Mouse (Mus musculus): ENCODE measurements around the gene Oprl1. TPM values are rescaled to one million over a fixed set of nuclear protein-coding genes. Genes with fewer than 3 reads are reported as not detected.

Oprl1 gene
- polyA plus RNA-seq (2012; rRNA removed) (0.11 and 0.21 TPM in 2 replicates), polyA plus RNA-seq (2014; fragmentation: Nextera tagmentation; extraction: Ambion mirVana) (0.06 TPM in 1 of 2 replicates, not detected in the other)

- Histone ChIP-seq H3K4me2 (ENCODE audit: low read depth) (no peak within 1 kb of the TSS), H3K4me3 (ENCODE audit: insufficient read depth in 1 of 2, low read depth in 2 of 2, low read length in 2 of 2) (0 out of 4 replicates have a peak within 1 kb of the TSS, but pooled peaks of 1 of the 2 experiments have one; percentile 22), H3K4me1 (replicated peaks; ENCODE audit: control insufficient read depth in 2 of 2, insufficient read depth in 2 of 2, low read length in 1 of 2) (0 out of 4 replicates have a peak, but pooled peaks cover 0 to 5% of the 10 kb centered on the region in 2 experiments), H3K9me3 (ENCODE audit: control insufficient read depth, low read length) (no peaks in the 10 kb centered on the region), H3K9ac (replicated peaks) (no peak within 1 kb of the TSS), H3K27me3 (ENCODE audit: control insufficient read depth, insufficient read depth, low read length) (no peaks in the 10 kb centered on the region), H3K27ac (no peak within 1 kb of the TSS), H3K36me3 (replicated peaks; ENCODE audit: control insufficient read depth, insufficient read depth, low read depth) (no peaks in the 10 kb centered on the region)
- ATAC-seq (ENCODE audit: insufficient read depth) (no peak), DNase-seq (ENCODE audit: low read depth in 3 of 3, low spot score in 3 of 3) (no peak)
- whole genome bisulfite sequencing (ENCODE audit: insufficient replicate concordance), result 3% methylated on average over 7 of the region's 7 CpGs
- TF ChIP-seq EP300 (IDR thresholded peaks at IDR 0.05; ENCODE audit: low read depth), result no peak
- TF ChIP-seq CTCF (IDR thresholded peaks at IDR 0.05; ENCODE audit: low read depth), result no peak
Observed at GRCm38 (mm10) chr2:181714903-181715326, at the start of gene Oprl1. TSS of gene Oprl1 (plus strand) at chr2:181715016.

GRCm38 (mm10) chr2:181670285-181670912 lies 44.4 kb upstream of the Oprl1 start:
- TF ChIP-seq CTCF (IDR thresholded peaks at IDR 0.05; ENCODE audit: low read depth), result no peak
- TF ChIP-seq EP300 (IDR thresholded peaks at IDR 0.05; ENCODE audit: low read depth), result no peak
- H3K4me2 ChIP-seq (ENCODE audit: low read depth), result peak overlapping the region; percentile 24
- no peaks in the 10 kb centered on the region for H3K4me1 ChIP-seq (replicated peaks; ENCODE audit: control insufficient read depth in 2 of 2, insufficient read depth in 2 of 2, low read length in 1 of 2)
- no peak for DNase-seq (ENCODE audit: low read depth in 3 of 3, low spot score in 3 of 3)
- H3K4me3 ChIP-seq (ENCODE audit: insufficient read depth in 1 of 2, low read depth in 2 of 2, low read length in 2 of 2), result peak overlapping the region; percentile 15 to 37
- no peaks in the 10 kb centered on the region for H3K36me3 ChIP-seq (replicated peaks; ENCODE audit: control insufficient read depth, insufficient read depth, low read depth)
- no peaks in the 10 kb centered on the region for H3K9me3 ChIP-seq (ENCODE audit: control insufficient read depth, low read length)
- peaks cover 45% of the 10 kb centered on the region for H3K27me3 ChIP-seq (ENCODE audit: control insufficient read depth, insufficient read depth, low read length)
- 5% methylated on average over 55 of the region's 56 CpGs for WGBS (ENCODE audit: insufficient replicate concordance)
- ATAC-seq (ENCODE audit: insufficient read depth), result no peak
- no peak overlapping the region for H3K27ac ChIP-seq
- no peak overlapping the region for H3K9ac ChIP-seq (replicated peaks)

DNA sequence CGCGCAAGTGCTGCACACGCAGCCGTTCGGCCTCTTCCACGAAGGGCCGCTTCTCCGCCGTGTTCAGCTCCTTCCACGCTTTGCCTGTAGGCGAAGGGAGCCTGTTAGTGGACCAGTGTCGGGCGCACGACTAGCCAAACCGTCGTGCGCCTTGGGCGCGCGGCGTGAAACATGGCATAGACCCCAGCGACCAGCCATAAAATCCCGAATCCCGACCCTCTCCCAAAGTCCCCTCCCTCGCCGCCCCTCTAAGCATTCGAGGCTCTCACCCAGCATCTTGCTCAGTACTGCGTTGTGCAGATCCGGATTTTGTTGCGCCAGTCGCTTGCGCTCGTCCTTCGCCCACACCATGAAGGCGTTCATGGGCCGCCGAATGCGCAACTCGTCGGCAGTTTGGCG lies 43.9 kb upstream of the Oprl1 start:
- no peak for DNase-seq (ENCODE audit: low read depth in 3 of 3, low spot score in 3 of 3)
- no peak for TF ChIP-seq EP300 (IDR thresholded peaks at IDR 0.05; ENCODE audit: low read depth)
- TF ChIP-seq CTCF (IDR thresholded peaks at IDR 0.05; ENCODE audit: low read depth), result no peak
- H3K27me3 ChIP-seq (ENCODE audit: control insufficient read depth, insufficient read depth, low read length), result peaks cover 45% of the 10 kb centered on the region
- H3K9ac ChIP-seq (replicated peaks), result no peak overlapping the region
- H3K36me3 ChIP-seq (replicated peaks; ENCODE audit: control insufficient read depth, insufficient read depth, low read depth), result no peaks in the 10 kb centered on the region
- H3K4me3 ChIP-seq (ENCODE audit: insufficient read depth in 1 of 2, low read depth in 2 of 2, low read length in 2 of 2), result peak overlapping the region; percentile 15 to 37
- peaks cover 0 to 4% of the 10 kb centered on the region in 2 experiments; a peak in 3 of 4 replicates for H3K4me1 ChIP-seq (replicated peaks; ENCODE audit: control insufficient read depth in 2 of 2, insufficient read depth in 2 of 2, low read length in 1 of 2)
- H3K4me2 ChIP-seq (ENCODE audit: low read depth), result peak overlapping the region; percentile 24
- no peak overlapping the region for H3K27ac ChIP-seq
- WGBS (ENCODE audit: insufficient replicate concordance), result 2% methylated on average over 41 of the region's 41 CpGs
- no peaks in the 10 kb centered on the region for H3K9me3 ChIP-seq (ENCODE audit: control insufficient read depth, low read length)
- ATAC-seq (ENCODE audit: insufficient read depth), result no peak

DNA sequence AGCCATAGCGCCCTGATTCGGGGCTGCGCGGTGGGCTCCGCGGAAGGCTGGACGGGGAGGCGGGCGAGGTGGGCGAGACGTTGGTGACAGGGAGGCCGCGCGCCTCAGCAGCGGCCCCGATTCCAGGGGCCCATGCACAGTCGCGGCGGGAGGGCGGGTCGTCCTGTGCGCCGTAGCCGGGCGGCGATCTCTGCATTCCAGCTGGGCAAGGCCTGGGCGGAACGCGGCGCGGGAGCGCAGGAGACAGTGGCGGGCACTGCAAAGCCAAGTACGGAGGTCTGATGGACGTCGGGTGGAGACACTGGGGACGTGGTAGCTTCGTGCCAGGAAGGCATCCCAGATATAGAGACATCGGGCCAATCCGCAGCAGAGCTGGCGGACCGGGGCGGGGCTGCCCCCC lies 43.5 kb upstream of the Oprl1 start, which contains the start of gene Sox18:
Gene Sox18, minus strand, starts transcription at position 315 of the 400 bp plus-strand sequence.
- no peak for TF ChIP-seq EP300 (IDR thresholded peaks at IDR 0.05; ENCODE audit: low read depth)
- no peak for TF ChIP-seq CTCF (IDR thresholded peaks at IDR 0.05; ENCODE audit: low read depth)
- Histone ChIP-seq H3K4me2 (ENCODE audit: low read depth) (peak within 1 kb of the TSS; percentile 24), H3K4me3 (ENCODE audit: insufficient read depth in 1 of 2, low read depth in 2 of 2, low read length in 2 of 2) (peak within 1 kb of the TSS; percentile 15 to 37), H3K36me3 (replicated peaks; ENCODE audit: control insufficient read depth, insufficient read depth, low read depth) (no peaks in the 10 kb centered on the region), H3K27ac (no peak within 1 kb of the TSS), H3K27me3 (ENCODE audit: control insufficient read depth, insufficient read depth, low read length) (peaks cover 45% of the 10 kb centered on the region), H3K4me1 (replicated peaks; ENCODE audit: control insufficient read depth in 2 of 2, insufficient read depth in 2 of 2, low read length in 1 of 2) (peaks cover 0 to 4% of the 10 kb centered on the region in 2 experiments; a peak in 3 of 4 replicates), H3K9ac (replicated peaks) (no peak within 1 kb of the TSS), H3K9me3 (ENCODE audit: control insufficient read depth, low read length) (no peaks in the 10 kb centered on the region)
- ATAC-seq (ENCODE audit: insufficient read depth), result no peak
- DNase-seq (ENCODE audit: low read depth in 3 of 3, low spot score in 3 of 3), result no peak
- WGBS (ENCODE audit: insufficient replicate concordance), result under 1% methylated on average over 43 of the region's 43 CpGs

DNA sequence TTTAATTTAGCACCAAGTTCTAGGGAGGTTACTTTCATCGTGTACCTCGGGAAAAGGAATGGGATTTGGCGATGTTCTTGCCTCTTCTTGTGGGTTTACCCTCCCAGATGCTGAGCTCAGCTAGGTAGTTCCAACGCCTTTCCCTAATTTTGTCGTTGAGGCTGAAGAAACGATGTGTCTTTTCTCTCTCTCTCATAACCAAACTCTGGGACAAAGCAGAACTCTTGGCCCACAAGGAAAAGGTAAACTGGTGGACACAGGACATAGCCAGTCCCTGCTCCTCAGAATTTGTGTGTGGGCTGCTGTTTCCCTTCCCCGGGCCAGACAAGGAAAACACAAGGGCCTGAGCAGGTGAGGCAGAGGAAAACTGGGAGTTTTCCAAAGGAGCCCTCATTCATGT lies 42.8 kb upstream of the Oprl1 start:
- no peak overlapping the region for H3K4me3 ChIP-seq (ENCODE audit: insufficient read depth in 1 of 2, low read depth in 2 of 2, low read length in 2 of 2)
- ATAC-seq (ENCODE audit: insufficient read depth) (no peak), DNase-seq (ENCODE audit: low read depth in 3 of 3, low spot score in 3 of 3) (no peak)
- no peak overlapping the region for H3K4me2 ChIP-seq (ENCODE audit: low read depth)
- WGBS (ENCODE audit: insufficient replicate concordance), result 32% methylated on average over 7 of the region's 7 CpGs
- H3K27ac ChIP-seq, result no peak overlapping the region
- peaks cover 0 to 4% of the 10 kb centered on the region in 2 experiments; a peak in 3 of 4 replicates for H3K4me1 ChIP-seq (replicated peaks; ENCODE audit: control insufficient read depth in 2 of 2, insufficient read depth in 2 of 2, low read length in 1 of 2)
- H3K9me3 ChIP-seq (ENCODE audit: control insufficient read depth, low read length), result no peaks in the 10 kb centered on the region
- H3K9ac ChIP-seq (replicated peaks), result no peak overlapping the region
- TF ChIP-seq EP300 (IDR thresholded peaks at IDR 0.05; ENCODE audit: low read depth) (no peak), CTCF (IDR thresholded peaks at IDR 0.05; ENCODE audit: low read depth) (no peak)
- H3K27me3 ChIP-seq (ENCODE audit: control insufficient read depth, insufficient read depth, low read length), result peaks cover 45% of the 10 kb centered on the region
- no peaks in the 10 kb centered on the region for H3K36me3 ChIP-seq (replicated peaks; ENCODE audit: control insufficient read depth, insufficient read depth, low read depth)

Measured in liver, embryonic 14.5 days (tissue).